Mouse (Mus musculus): ENCODE data around the gene Plscr2. TPM values are rescaled to one million over a fixed set of nuclear protein-coding genes. Genes with fewer than 3 reads are reported as not detected.

Gene Plscr2
- total RNA-seq (2014; fragmentation: Nextera tagmentation) (2.5 and 6.2 TPM in 2 replicates), total RNA-seq (2017) (2.5 and 2.6 TPM in 2 replicates), polyA plus RNA-seq (2012) (0.07 TPM in 1 of 2 replicates, not detected in the other)

GRCm38 (mm10) chr9:92275486-92276207, at the start of gene Plscr2:
Gene Plscr2 (plus strand): TSS chr9:92275602.
- H3K4me3 ChIP-seq (ENCODE audit: low read depth, low read length): no peak within 1 kb of the TSS; the same call in 1 of the 2 replicates

GRCm38 (mm10) chr9:92226127-92226655, 49.2 kb upstream of the Plscr2 start:
- no peak; the same call in 1 of the 2 replicates for ATAC-seq (ENCODE audit: extremely low read depth, insufficient number of reproducible peaks, low FRiP score, poor library complexity, severe bottlenecking)
- H3K4me3 ChIP-seq (ENCODE audit: low read depth, low read length): no peak overlapping the region
- no peaks in the 10 kb centered on the region for H3K36me3 ChIP-seq (replicated peaks)
- TF ChIP-seq GATA1 (IDR thresholded peaks at IDR 0.05; ENCODE audit: borderline replicate concordance, low read length) (no peak), TAL1 (conservative IDR thresholded peaks at IDR 0.05; ENCODE audit: low read depth, low read length) (no peak), POLR2AphosphoS5 (IDR thresholded peaks at IDR 0.05; ENCODE audit: insufficient replicate concordance, low read depth, low read length) (no peak), CTCF (IDR thresholded peaks at IDR 0.05; ENCODE audit: low read depth, low read length) (no peak), GATA2 (IDR thresholded peaks at IDR 0.05; ENCODE audit: borderline replicate concordance, low read depth, low read length) (no peak)
- peaks cover 30% of the 10 kb centered on the region for H3K4me1 ChIP-seq (ENCODE audit: insufficient read depth, low read depth, low read length)
- no peaks in the 10 kb centered on the region for H3K27me3 ChIP-seq (ENCODE audit: insufficient read depth, low read length)
- no peaks in the 10 kb centered on the region for H3K9me3 ChIP-seq (replicated peaks)
- no peak for DNase-seq (ENCODE audit: low spot score)

More at GRCm38 (mm10) chr9:92275486-92276207, at the start of gene Plscr2:
- no peaks in the 10 kb centered on the region for H3K27me3 ChIP-seq (ENCODE audit: insufficient read depth, low read length)
- no peak for ATAC-seq (ENCODE audit: extremely low read depth, insufficient number of reproducible peaks, low FRiP score, poor library complexity, severe bottlenecking)
- no peaks in the 10 kb centered on the region for H3K9me3 ChIP-seq (replicated peaks)
- no peak for TF ChIP-seq CTCF (IDR thresholded peaks at IDR 0.05; ENCODE audit: low read depth, low read length)
- no peak for TF ChIP-seq GATA2 (IDR thresholded peaks at IDR 0.05; ENCODE audit: borderline replicate concordance, low read depth, low read length)
- H3K36me3 ChIP-seq (replicated peaks): peaks cover 23% of the 10 kb centered on the region
- peaks cover 67% of the 10 kb centered on the region for H3K4me1 ChIP-seq (ENCODE audit: insufficient read depth, low read depth, low read length)
- no peak for DNase-seq (ENCODE audit: low spot score)

GRCm38 (mm10) chr9:92226795-92227194, 48.6 kb upstream of the Plscr2 start:
- Histone ChIP-seq H3K4me3 (ENCODE audit: low read depth, low read length) (no peak overlapping the region), H3K9me3 (replicated peaks) (no peaks in the 10 kb centered on the region), H3K36me3 (replicated peaks) (no peaks in the 10 kb centered on the region), H3K27me3 (ENCODE audit: insufficient read depth, low read length) (no peaks in the 10 kb centered on the region), H3K4me1 (ENCODE audit: insufficient read depth, low read depth, low read length) (peaks cover 25% of the 10 kb centered on the region)
- TF ChIP-seq TAL1 (conservative IDR thresholded peaks at IDR 0.05; ENCODE audit: low read depth, low read length): no peak
- TF ChIP-seq CTCF (IDR thresholded peaks at IDR 0.05; ENCODE audit: low read depth, low read length): no peak
- no peak for TF ChIP-seq GATA2 (IDR thresholded peaks at IDR 0.05; ENCODE audit: borderline replicate concordance, low read depth, low read length)
- TF ChIP-seq POLR2AphosphoS5 (IDR thresholded peaks at IDR 0.05; ENCODE audit: insufficient replicate concordance, low read depth, low read length): no peak
- TF ChIP-seq GATA1 (IDR thresholded peaks at IDR 0.05; ENCODE audit: borderline replicate concordance, low read length): no peak
- ATAC-seq (ENCODE audit: extremely low read depth, insufficient number of reproducible peaks, low FRiP score, poor library complexity, severe bottlenecking) (no peak), DNase-seq (ENCODE audit: low spot score) (no peak)

- DNase-seq (ENCODE audit: low spot score) (no peak), ATAC-seq (ENCODE audit: extremely low read depth, insufficient number of reproducible peaks, low FRiP score, poor library complexity, severe bottlenecking) (no peak)
- Histone ChIP-seq H3K36me3 (replicated peaks) (no peaks in the 10 kb centered on the region), H3K4me3 (ENCODE audit: low read depth, low read length) (no peak overlapping the region), H3K9me3 (replicated peaks) (no peaks in the 10 kb centered on the region), H3K27me3 (ENCODE audit: insufficient read depth, low read length) (no peaks in the 10 kb centered on the region), H3K4me1 (ENCODE audit: insufficient read depth, low read depth, low read length) (peaks cover 29% of the 10 kb centered on the region)
- TF ChIP-seq TAL1 (conservative IDR thresholded peaks at IDR 0.05; ENCODE audit: low read depth, low read length) (no peak), GATA1 (IDR thresholded peaks at IDR 0.05; ENCODE audit: borderline replicate concordance, low read length) (no peak), GATA2 (IDR thresholded peaks at IDR 0.05; ENCODE audit: borderline replicate concordance, low read depth, low read length) (no peak), POLR2AphosphoS5 (IDR thresholded peaks at IDR 0.05; ENCODE audit: insufficient replicate concordance, low read depth, low read length) (no peak), CTCF (IDR thresholded peaks at IDR 0.05; ENCODE audit: low read depth, low read length) (no peak)
Measured at GRCm38 (mm10) chr9:92228867-92229832, 46.3 kb upstream of the Plscr2 start.

- no peaks in the 10 kb centered on the region for H3K36me3 ChIP-seq (replicated peaks)
- no peak for ATAC-seq (ENCODE audit: extremely low read depth, insufficient number of reproducible peaks, low FRiP score, poor library complexity, severe bottlenecking)
- no peak for TF ChIP-seq POLR2AphosphoS5 (IDR thresholded peaks at IDR 0.05; ENCODE audit: insufficient replicate concordance, low read depth, low read length)
- TF ChIP-seq GATA1 (IDR thresholded peaks at IDR 0.05; ENCODE audit: borderline replicate concordance, low read length): no peak
- TF ChIP-seq GATA2 (IDR thresholded peaks at IDR 0.05; ENCODE audit: borderline replicate concordance, low read depth, low read length): no peak
- TF ChIP-seq TAL1 (conservative IDR thresholded peaks at IDR 0.05; ENCODE audit: low read depth, low read length): no peak
- no peak for TF ChIP-seq CTCF (IDR thresholded peaks at IDR 0.05; ENCODE audit: low read depth, low read length)
- peaks cover 29% of the 10 kb centered on the region for H3K4me1 ChIP-seq (ENCODE audit: insufficient read depth, low read depth, low read length)
- no peaks in the 10 kb centered on the region for H3K9me3 ChIP-seq (replicated peaks)
- no peak overlapping the region for H3K4me3 ChIP-seq (ENCODE audit: low read depth, low read length)
- H3K27me3 ChIP-seq (ENCODE audit: insufficient read depth, low read length): no peaks in the 10 kb centered on the region
- no peak for DNase-seq (ENCODE audit: low spot score)
Measured at GRCm38 (mm10) chr9:92229833-92230205, 45.6 kb upstream of the Plscr2 start.
